Mouse (Mus musculus): Measurements from ENCODE around the gene Rsrp1. TPM values are rescaled to one million over a fixed set of nuclear protein-coding genes. Genes with fewer than 3 reads are reported as not detected.
A peak's percentile ranks its signal among the peaks of the same experiment; 100 is the strongest.
"Not testable (repeated sequence)": the region's sequence is repeated elsewhere in the genome, so short reads cannot be mapped to it uniquely, and the experiment has no call there.

Rsrp1 gene
- polyA plus RNA-seq, 1 experiment from 2014 or later = 526 TPM

DNA sequence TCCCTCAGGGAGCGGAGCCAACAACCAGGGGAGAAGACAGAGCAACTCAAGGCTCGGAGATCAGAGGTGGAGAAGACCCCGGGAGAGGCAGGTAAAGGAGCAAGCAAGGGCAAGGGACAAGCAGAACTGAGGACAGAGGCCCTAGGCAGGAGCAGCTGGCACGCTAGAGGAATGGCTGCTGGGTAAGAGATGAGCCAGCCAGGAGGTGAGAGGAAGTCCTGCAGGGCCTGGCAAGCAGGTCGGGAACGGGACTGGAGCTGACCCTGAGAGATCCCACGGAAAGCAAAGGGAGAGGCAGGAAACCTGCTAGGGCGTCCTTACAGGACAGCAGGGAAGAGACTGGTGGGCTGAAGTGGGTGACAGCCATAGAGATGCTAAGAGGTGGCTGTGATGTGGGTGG, 22.3 kb upstream of the Rsrp1 start:
- no peaks in the 10 kb centered on the region for H3K4me1 ChIP-seq (ENCODE audit: control insufficient read depth, insufficient read depth, low read length)
- DNase-seq (no peak), ATAC-seq (ENCODE audit: low FRiP score, low TSS enrichment) (no peak)
- H3K9me3 ChIP-seq (ENCODE audit: control insufficient read depth, low read length) = no peaks in the 10 kb centered on the region
- H3K27ac ChIP-seq (replicated peaks; ENCODE audit: low read depth, low read length) = no peak overlapping the region
- no peak overlapping the region for H3K4me3 ChIP-seq (replicated peaks; ENCODE audit: low read depth, low read length)
- no peak overlapping the region for H3K4me2 ChIP-seq (ENCODE audit: low read length)
- 95% methylated on average over 8 of the region's 8 CpGs for WGBS
- H3K36me3 ChIP-seq (ENCODE audit: control insufficient read depth, insufficient read depth, low read length) = peaks cover 97% of the 10 kb centered on the region
- no peak overlapping the region for H3K9ac ChIP-seq (replicated peaks; ENCODE audit: low read length)
- H3K27me3 ChIP-seq (ENCODE audit: control insufficient read depth, insufficient read depth, low read length) = no peaks in the 10 kb centered on the region

DNA sequence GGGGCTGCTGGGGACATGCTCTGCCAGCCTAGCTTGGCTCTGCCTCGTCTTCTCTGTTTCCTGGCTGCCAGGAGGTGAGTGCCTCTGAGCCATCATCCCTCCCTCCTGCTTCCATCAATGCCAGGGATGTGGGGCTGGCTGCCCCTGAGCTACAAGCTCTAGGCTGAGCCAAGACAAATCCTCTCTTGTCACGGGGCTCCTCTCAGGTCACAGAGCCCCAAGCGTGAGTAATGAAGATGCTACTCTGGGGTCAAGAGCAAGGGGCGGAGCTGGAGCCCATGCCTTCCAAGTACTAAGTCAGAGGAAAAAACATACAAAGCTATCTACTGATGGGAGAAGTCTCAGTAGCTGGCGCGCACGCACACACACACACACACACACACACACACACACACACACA, 20.3 kb upstream of the Rsrp1 start:
- no peaks in the 10 kb centered on the region for H3K4me1 ChIP-seq (ENCODE audit: control insufficient read depth, insufficient read depth, low read length)
- no peak overlapping the region for H3K4me2 ChIP-seq (ENCODE audit: low read length)
- peaks cover 97% of the 10 kb centered on the region for H3K36me3 ChIP-seq (ENCODE audit: control insufficient read depth, insufficient read depth, low read length)
- WGBS = 77% methylated on average over 7 of the region's 7 CpGs
- H3K27ac ChIP-seq (replicated peaks; ENCODE audit: low read depth, low read length) = no peak overlapping the region
- no peak overlapping the region for H3K9ac ChIP-seq (replicated peaks; ENCODE audit: low read length)
- no peak for DNase-seq
- H3K9me3 ChIP-seq (ENCODE audit: control insufficient read depth, low read length) = no peaks in the 10 kb centered on the region
- H3K4me3 ChIP-seq (replicated peaks; ENCODE audit: low read depth, low read length) = no peak overlapping the region
- no peaks in the 10 kb centered on the region for H3K27me3 ChIP-seq (ENCODE audit: control insufficient read depth, insufficient read depth, low read length)
- ATAC-seq (ENCODE audit: low FRiP score, low TSS enrichment) = no peak

DNA sequence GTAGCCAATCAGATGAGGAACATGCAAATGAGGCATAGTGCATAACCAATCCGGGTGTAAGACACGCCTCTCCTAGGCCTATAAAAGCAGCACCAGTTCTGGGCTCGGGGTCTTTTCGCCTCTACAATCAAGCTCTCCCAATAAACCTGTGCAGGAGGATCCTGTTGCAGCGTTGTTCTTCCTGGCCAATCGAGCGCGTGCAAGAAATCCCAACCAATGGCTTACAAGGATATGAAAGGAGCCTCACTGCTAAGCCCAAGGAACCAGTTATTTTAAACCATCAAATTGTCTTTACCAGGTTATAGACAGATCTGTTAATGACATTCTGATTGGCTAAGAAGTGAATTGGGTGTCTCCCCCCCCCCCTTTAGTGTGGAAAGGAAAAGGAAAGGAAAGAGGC, 12.0 kb upstream of the Rsrp1 start:
- H3K4me2 ChIP-seq (ENCODE audit: low read length) = not testable (repeated sequence)

DNA sequence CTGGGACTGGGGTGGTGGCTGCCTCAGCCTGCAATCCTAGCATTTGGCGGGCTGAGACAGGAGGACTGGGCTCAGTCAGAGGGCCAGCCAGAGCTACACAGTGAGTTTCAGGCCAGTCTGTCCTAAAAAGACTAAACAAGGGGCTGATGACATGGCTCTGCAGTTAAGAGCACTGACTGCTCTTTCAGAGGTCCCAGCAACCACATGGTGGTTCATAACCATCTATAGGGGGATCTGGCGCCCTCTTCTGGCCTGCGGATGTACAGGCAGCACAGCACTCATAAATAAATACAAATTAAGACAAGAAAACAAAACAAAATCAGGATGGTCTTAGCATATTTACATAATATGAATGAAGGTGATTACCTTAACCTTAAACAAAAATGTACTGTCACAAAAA, 10.0 kb upstream of the Rsrp1 start:
- Histone ChIP-seq H3K27me3 (ENCODE audit: control insufficient read depth, insufficient read depth, low read length) (0 out of 2 replicates have a peak, but pooled peaks cover 5% of the 10 kb centered on the region), H3K4me1 (ENCODE audit: control insufficient read depth, insufficient read depth, low read length) (no peaks in the 10 kb centered on the region), H3K27ac (replicated peaks; ENCODE audit: low read depth, low read length) (no peak overlapping the region), H3K9me3 (ENCODE audit: control insufficient read depth, low read length) (no peaks in the 10 kb centered on the region), H3K36me3 (ENCODE audit: control insufficient read depth, insufficient read depth, low read length) (peaks cover 27% of the 10 kb centered on the region), H3K9ac (replicated peaks; ENCODE audit: low read length) (no peak overlapping the region), H3K4me2 (ENCODE audit: low read length) (peak overlapping the region; percentile 58), H3K4me3 (replicated peaks; ENCODE audit: low read depth, low read length) (peak overlapping the region; percentile 76)
- DNase-seq = peak; percentile 84
- 31% methylated on average over 3 of the region's 3 CpGs for WGBS
- no peak for ATAC-seq (ENCODE audit: low FRiP score, low TSS enrichment)

More for the DNA sequence above, 12.0 kb upstream of the Rsrp1 start:
- H3K4me1 ChIP-seq (ENCODE audit: control insufficient read depth, insufficient read depth, low read length); H3K4me3 ChIP-seq (replicated peaks; ENCODE audit: low read depth, low read length); H3K27me3 ChIP-seq (ENCODE audit: control insufficient read depth, insufficient read depth, low read length); H3K9me3 ChIP-seq (ENCODE audit: control insufficient read depth, low read length); DNase-seq; H3K27ac ChIP-seq (replicated peaks; ENCODE audit: low read depth, low read length); ATAC-seq (ENCODE audit: low FRiP score, low TSS enrichment); H3K9ac ChIP-seq (replicated peaks; ENCODE audit: low read length): not testable (repeated sequence)
- WGBS = 99% methylated on average over 6 of the region's 8 CpGs
- H3K36me3 ChIP-seq (ENCODE audit: control insufficient read depth, insufficient read depth, low read length) = peaks cover 45% of the 10 kb centered on the region

DNA sequence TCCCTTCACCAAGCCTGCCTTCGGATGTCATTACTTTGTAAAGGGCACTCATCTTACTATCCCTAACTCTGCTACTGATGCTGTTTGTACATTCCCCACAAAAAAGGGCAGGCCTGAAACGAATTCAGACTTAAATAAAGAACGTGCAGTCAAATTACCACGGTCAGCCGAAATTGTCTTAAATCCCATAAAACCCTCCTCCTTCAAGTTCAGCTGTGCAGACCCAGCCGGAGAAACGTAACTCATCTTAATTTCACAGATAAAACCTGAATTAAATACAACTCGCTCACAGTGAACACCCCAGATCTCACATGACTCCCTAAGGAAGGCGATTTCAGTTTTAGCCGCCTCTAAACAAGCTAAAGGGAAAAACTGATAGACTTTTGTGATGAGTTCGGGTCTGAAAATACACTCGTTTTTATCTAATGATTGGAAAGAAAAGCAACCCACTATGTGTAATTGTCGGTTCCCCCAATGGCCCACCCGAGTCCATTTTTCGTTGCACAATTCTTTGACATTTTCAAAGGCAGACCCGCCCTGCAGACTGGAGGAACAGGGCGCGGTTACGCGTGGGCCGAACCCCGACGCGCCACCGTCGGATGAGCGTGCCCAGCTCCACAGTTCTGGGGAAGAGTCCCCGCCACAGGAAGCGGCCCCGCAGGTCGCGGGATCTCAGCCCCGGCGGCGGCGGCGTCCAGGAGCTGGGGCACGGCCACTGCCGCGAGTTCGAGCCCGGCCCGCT, 9.1 kb upstream of the Rsrp1 start:
- H3K27me3 ChIP-seq (ENCODE audit: control insufficient read depth, insufficient read depth, low read length) = 0 out of 2 replicates have a peak, but pooled peaks cover 5% of the 10 kb centered on the region
- peaks cover 18% of the 10 kb centered on the region for H3K36me3 ChIP-seq (ENCODE audit: control insufficient read depth, insufficient read depth, low read length)
- peak overlapping the region; percentile 83 for H3K27ac ChIP-seq (replicated peaks; ENCODE audit: low read depth, low read length)
- H3K4me3 ChIP-seq (replicated peaks; ENCODE audit: low read depth, low read length) = peak overlapping the region; percentile 76
- H3K9ac ChIP-seq (replicated peaks; ENCODE audit: low read length) = peak overlapping the region; percentile 75
- peak; percentile 70 for ATAC-seq (ENCODE audit: low FRiP score, low TSS enrichment)
- peak overlapping the region; percentile 58 for H3K4me2 ChIP-seq (ENCODE audit: low read length)
- H3K4me1 ChIP-seq (ENCODE audit: control insufficient read depth, insufficient read depth, low read length) = no peaks in the 10 kb centered on the region
- WGBS = under 1% methylated on average over 43 of the region's 43 CpGs
- H3K9me3 ChIP-seq (ENCODE audit: control insufficient read depth, low read length) = no peaks in the 10 kb centered on the region
- DNase-seq = no peak

DNA sequence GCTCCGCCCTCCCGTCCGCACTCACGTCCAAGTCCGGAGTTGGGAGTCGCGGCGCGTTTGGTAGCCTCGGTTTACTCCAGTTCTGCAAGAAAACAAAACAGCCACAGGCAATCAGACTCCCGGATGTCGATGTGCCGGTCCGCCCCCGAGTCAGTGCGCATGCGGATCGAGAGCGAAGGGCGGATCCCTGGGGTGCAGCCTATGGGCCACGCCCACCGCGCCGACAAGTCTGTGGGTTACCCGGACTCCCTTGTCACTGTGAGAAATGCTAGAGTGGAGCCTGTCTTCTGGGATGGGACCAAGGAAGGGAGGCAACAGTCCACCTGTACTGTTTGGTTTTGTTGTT, 8.6 kb upstream of the Rsrp1 start, which contains the start of gene Tmem50a:
TSS of gene Tmem50a (minus strand) at position 161 of the 346 bp plus-strand sequence.
- peak within 1 kb of the TSS; percentile 76 for H3K4me3 ChIP-seq (replicated peaks; ENCODE audit: low read depth, low read length)
- ATAC-seq (ENCODE audit: low FRiP score, low TSS enrichment) = peak; percentile 86
- H3K4me2 ChIP-seq (ENCODE audit: low read length) = peak within 1 kb of the TSS; percentile 58
- H3K4me1 ChIP-seq (ENCODE audit: control insufficient read depth, insufficient read depth, low read length) = no peaks in the 10 kb centered on the region
- no peaks in the 10 kb centered on the region for H3K9me3 ChIP-seq (ENCODE audit: control insufficient read depth, low read length)
- peak within 1 kb of the TSS; percentile 75 for H3K9ac ChIP-seq (replicated peaks; ENCODE audit: low read length)
- peak; percentile 97 for DNase-seq
- 0 out of 2 replicates have a peak, but pooled peaks cover 5% of the 10 kb centered on the region for H3K27me3 ChIP-seq (ENCODE audit: control insufficient read depth, insufficient read depth, low read length)
- 0% methylated on average over 25 of the region's 25 CpGs for WGBS
- peaks cover 13% of the 10 kb centered on the region for H3K36me3 ChIP-seq (ENCODE audit: control insufficient read depth, insufficient read depth, low read length)
- H3K27ac ChIP-seq (replicated peaks; ENCODE audit: low read depth, low read length) = peak within 1 kb of the TSS; percentile 83

DNA sequence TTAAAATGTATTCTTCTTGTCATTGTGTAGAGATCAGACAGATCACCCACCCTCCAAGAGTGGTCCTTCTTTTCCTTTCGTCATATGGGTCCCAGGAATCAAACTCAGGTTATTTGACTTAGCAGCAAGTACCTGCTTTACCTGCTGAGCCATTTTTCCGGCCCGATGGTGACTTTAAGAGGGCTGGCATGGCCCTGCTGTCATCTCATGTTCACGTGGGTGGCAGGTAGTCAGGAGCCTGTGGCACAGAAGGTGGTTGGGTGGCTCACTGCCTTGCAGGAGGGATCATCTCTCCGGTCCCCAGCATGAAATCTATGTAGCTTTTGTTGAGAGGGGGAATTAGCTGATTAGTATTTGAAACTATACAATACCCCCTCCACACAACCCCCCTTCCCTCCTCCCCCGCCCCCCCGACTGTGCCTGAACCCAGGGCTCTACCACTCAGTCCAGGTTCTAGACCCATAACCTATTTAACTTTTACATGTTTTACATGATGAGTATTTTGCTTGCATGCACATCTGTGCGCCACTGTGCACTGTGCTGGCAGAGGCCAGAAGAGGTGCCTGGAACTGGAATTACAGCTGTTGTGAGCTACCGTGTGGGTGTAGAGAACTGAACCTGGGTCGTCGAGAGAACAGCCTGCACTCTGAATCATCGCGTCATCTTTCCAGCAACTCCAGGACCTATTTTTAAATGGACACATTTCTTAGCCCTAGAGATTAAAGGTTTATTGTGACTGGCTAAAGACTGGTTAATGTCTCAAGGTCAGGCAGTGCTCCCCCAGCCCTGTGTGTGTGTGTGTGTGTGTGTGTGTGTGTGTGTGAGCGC, 8.0 kb upstream of the Rsrp1 start:
- Histone ChIP-seq H3K36me3 (ENCODE audit: control insufficient read depth, insufficient read depth, low read length) (peaks cover 10% of the 10 kb centered on the region), H3K9ac (replicated peaks; ENCODE audit: low read length) (no peak overlapping the region; the same call in 1 of the 2 replicates), H3K9me3 (ENCODE audit: control insufficient read depth, low read length) (no peaks in the 10 kb centered on the region), H3K27ac (replicated peaks; ENCODE audit: low read depth, low read length) (peak overlapping the region; percentile 83; the same call in 1 of the 2 replicates), H3K4me3 (replicated peaks; ENCODE audit: low read depth, low read length) (peak overlapping the region; percentile 76), H3K27me3 (ENCODE audit: control insufficient read depth, insufficient read depth, low read length) (0 out of 2 replicates have a peak, but pooled peaks cover 5% of the 10 kb centered on the region), H3K4me2 (ENCODE audit: low read length) (peak overlapping the region; percentile 58), H3K4me1 (ENCODE audit: control insufficient read depth, insufficient read depth, low read length) (no peaks in the 10 kb centered on the region)
- 56% methylated on average over 14 of the region's 14 CpGs for WGBS
- no peak for DNase-seq
- no peak for ATAC-seq (ENCODE audit: low FRiP score, low TSS enrichment)

DNA sequence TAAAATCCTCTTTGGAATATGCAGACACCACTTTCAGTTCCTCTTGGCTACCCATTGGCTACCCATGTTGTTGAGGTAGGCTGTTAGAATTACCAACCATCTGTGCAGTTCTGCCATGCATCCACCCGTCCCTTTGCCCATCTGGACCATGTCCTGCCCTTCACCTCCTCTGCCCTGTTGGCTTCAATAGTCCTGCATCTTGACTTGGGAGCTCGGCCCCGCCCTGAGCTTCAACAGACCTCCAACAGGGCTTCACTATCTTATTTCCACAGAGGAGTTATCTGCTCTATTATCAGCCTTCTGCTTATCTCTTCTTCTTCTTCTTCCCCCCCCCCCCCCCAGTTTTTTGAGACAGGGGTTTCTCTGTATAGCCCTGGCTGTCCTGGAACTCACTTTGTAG, 6.2 kb upstream of the Rsrp1 start:
- H3K4me1 ChIP-seq (ENCODE audit: control insufficient read depth, insufficient read depth, low read length) = no peaks in the 10 kb centered on the region
- 0 out of 2 replicates have a peak, but pooled peaks cover 5% of the 10 kb centered on the region for H3K27me3 ChIP-seq (ENCODE audit: control insufficient read depth, insufficient read depth, low read length)
- peaks cover 4% of the 10 kb centered on the region; the same call in 1 of the 2 replicates for H3K36me3 ChIP-seq (ENCODE audit: control insufficient read depth, insufficient read depth, low read length)
- no peak for DNase-seq
- H3K9ac ChIP-seq (replicated peaks; ENCODE audit: low read length) = no peak overlapping the region
- no peak for ATAC-seq (ENCODE audit: low FRiP score, low TSS enrichment)
- no peak overlapping the region for H3K4me2 ChIP-seq (ENCODE audit: low read length)
- WGBS = 81% methylated on average over 3 of the region's 3 CpGs
- H3K27ac ChIP-seq (replicated peaks; ENCODE audit: low read depth, low read length) = no peak overlapping the region
- H3K9me3 ChIP-seq (ENCODE audit: control insufficient read depth, low read length) = no peaks in the 10 kb centered on the region
- no peak overlapping the region for H3K4me3 ChIP-seq (replicated peaks; ENCODE audit: low read depth, low read length)

All from midbrain, embryonic 14.5 days (tissue).